Mouse (Mus musculus) thymus, adult 2 months (tissue): ENCODE data around the gene Mettl3.

Source experiments
- CTCF ChIP-seq: fragments of 200-500 bp; IDR thresholded peaks from 2 replicates; pipeline ENCODE4 v1.5.1; 2012; ENCODE audit warnings: mild to moderate bottlenecking, control low read depth, low read length, moderate library complexity, borderline replicate concordance; ENCODE audit not compliant: control insufficient read depth, poor library complexity, insufficient read depth; ENCODE audit errors: extremely low read depth
- POLR2A ChIP-seq: fragments of 200-500 bp; IDR thresholded peaks from 2 replicates; pipeline ENCODE4 v1.6.1; 2012; ENCODE audit warnings: mild to moderate bottlenecking, low read length, control low read depth, moderate library complexity; ENCODE audit not compliant: control insufficient read depth, poor library complexity, insufficient read depth; ENCODE audit errors: extremely low read depth

GRCm38 (mm10) chr14:52283629-52284028 is 21.3 kb downstream of the Mettl3 start:
- TF ChIP-seq CTCF (no peak), POLR2A (no peak)
